Mouse (Mus musculus): ENCODE measurements around the gene Rusc1. TPM values are rescaled to one million over a fixed set of nuclear protein-coding genes. Genes with fewer than 3 reads are reported as not detected.

The Rusc1 gene
- 38.4 and 40.5 TPM in 2 replicates for polyA plus RNA-seq (2015; fragmentation: Nextera tagmentation; extraction: Ambion mirVana)

- Histone ChIP-seq H3K4me3 (peak within 1 kb of the TSS; percentile 61), H3K36me3 (ENCODE audit: poor library complexity, severe bottlenecking) (peaks cover 50% of the 10 kb centered on the region), H3K4me2 (peak within 1 kb of the TSS; percentile 93), H3K4me1 (peaks cover 45% of the 10 kb centered on the region), H3K27ac (peak within 1 kb of the TSS; percentile 54; the same call in 1 of the 2 replicates), H3K9me3 (replicated peaks) (no peaks in the 10 kb centered on the region), H3K27me3 (peaks cover 21% of the 10 kb centered on the region), H3K9ac (peak within 1 kb of the TSS; percentile 85)
- ATAC-seq = peak; percentile 84
- WGBS = 2% methylated on average over 18 of the region's 18 CpGs
Observed at GRCm38 (mm10) chr3:89093175-89093574, at the start of gene Rusc1. Gene Rusc1 (minus strand): TSS chr3:89093311.

GRCm38 (mm10) chr3:89136365-89136764 lies 43.3 kb upstream of the Rusc1 start:
- 42% methylated on average over 9 of the region's 9 CpGs for WGBS

GRCm38 (mm10) chr3:89135958-89136357 lies 42.8 kb upstream of the Rusc1 start, which contains the start of gene Pklr:
Gene Pklr (plus strand): TSS chr3:89136142.
- H3K27me3 ChIP-seq = no peaks in the 10 kb centered on the region
- no peaks in the 10 kb centered on the region for H3K36me3 ChIP-seq (ENCODE audit: poor library complexity, severe bottlenecking)
- no peak within 1 kb of the TSS for H3K9ac ChIP-seq
- no peak within 1 kb of the TSS for H3K4me2 ChIP-seq
- no peak within 1 kb of the TSS for H3K4me3 ChIP-seq
- WGBS = 53% methylated on average over 3 of the region's 3 CpGs
- H3K4me1 ChIP-seq = peaks cover 6% of the 10 kb centered on the region
- no peaks in the 10 kb centered on the region for H3K9me3 ChIP-seq (replicated peaks)
- ATAC-seq = no peak
- no peak within 1 kb of the TSS for H3K27ac ChIP-seq

More at GRCm38 (mm10) chr3:89136365-89136764, 43.3 kb upstream of the Rusc1 start:
- H3K4me2 ChIP-seq = no peak overlapping the region
- ATAC-seq = no peak
- H3K9me3 ChIP-seq (replicated peaks) = no peaks in the 10 kb centered on the region
- peaks cover 6% of the 10 kb centered on the region for H3K4me1 ChIP-seq
- no peaks in the 10 kb centered on the region for H3K27me3 ChIP-seq
- no peak overlapping the region for H3K4me3 ChIP-seq
- no peak overlapping the region for H3K27ac ChIP-seq
- no peak overlapping the region for H3K9ac ChIP-seq
- no peaks in the 10 kb centered on the region for H3K36me3 ChIP-seq (ENCODE audit: poor library complexity, severe bottlenecking)

- WGBS = 95% methylated on average over 1 of the region's 1 CpGs
- no peak for ATAC-seq
- peaks cover 6% of the 10 kb centered on the region for H3K4me1 ChIP-seq
- no peak overlapping the region for H3K4me3 ChIP-seq
- H3K27ac ChIP-seq = no peak overlapping the region
- H3K27me3 ChIP-seq = no peaks in the 10 kb centered on the region
- no peak overlapping the region for H3K4me2 ChIP-seq
- H3K9me3 ChIP-seq (replicated peaks) = no peaks in the 10 kb centered on the region
- H3K36me3 ChIP-seq (ENCODE audit: poor library complexity, severe bottlenecking) = no peaks in the 10 kb centered on the region
- no peak overlapping the region for H3K9ac ChIP-seq
Observed at GRCm38 (mm10) chr3:89133752-89134151, 40.6 kb upstream of the Rusc1 start.

GRCm38 (mm10) chr3:89133063-89133450 lies 39.9 kb upstream of the Rusc1 start:
- Histone ChIP-seq H3K9me3 (replicated peaks) (no peaks in the 10 kb centered on the region), H3K27me3 (no peaks in the 10 kb centered on the region), H3K27ac (no peak overlapping the region), H3K36me3 (ENCODE audit: poor library complexity, severe bottlenecking) (no peaks in the 10 kb centered on the region), H3K4me3 (no peak overlapping the region), H3K4me1 (peaks cover 6% of the 10 kb centered on the region), H3K4me2 (no peak overlapping the region), H3K9ac (no peak overlapping the region)
- 83% methylated on average over 7 of the region's 7 CpGs for WGBS
- no peak for ATAC-seq

GRCm38 (mm10) chr3:89132285-89133062 lies 39.4 kb upstream of the Rusc1 start:
- Histone ChIP-seq H3K4me1 (peaks cover 6% of the 10 kb centered on the region), H3K9ac (peak overlapping the region; percentile 57), H3K4me2 (peak overlapping the region; percentile 63), H3K27ac (no peak overlapping the region), H3K36me3 (ENCODE audit: poor library complexity, severe bottlenecking) (no peaks in the 10 kb centered on the region), H3K4me3 (peak overlapping the region; percentile 32), H3K9me3 (replicated peaks) (no peaks in the 10 kb centered on the region), H3K27me3 (no peaks in the 10 kb centered on the region)
- 0 out of 2 replicates have a peak, but pooled peaks have one; percentile 58 for ATAC-seq
- WGBS = 15% methylated on average over 29 of the region's 30 CpGs

- Histone ChIP-seq H3K4me3 (peak overlapping the region; percentile 32; the same call in 1 of the 2 replicates), H3K27ac (no peak overlapping the region), H3K27me3 (no peaks in the 10 kb centered on the region), H3K4me2 (peak overlapping the region; percentile 63), H3K9me3 (replicated peaks) (no peaks in the 10 kb centered on the region), H3K36me3 (ENCODE audit: poor library complexity, severe bottlenecking) (no peaks in the 10 kb centered on the region), H3K4me1 (peaks cover 6% of the 10 kb centered on the region), H3K9ac (no peak overlapping the region)
- WGBS = 30% methylated on average over 4 of the region's 4 CpGs
- no peak for ATAC-seq
Observed at GRCm38 (mm10) chr3:89131816-89132215, 38.7 kb upstream of the Rusc1 start.

- no peaks in the 10 kb centered on the region for H3K36me3 ChIP-seq (ENCODE audit: poor library complexity, severe bottlenecking)
- no peaks in the 10 kb centered on the region for H3K27me3 ChIP-seq
- H3K4me2 ChIP-seq = no peak overlapping the region
- no peaks in the 10 kb centered on the region for H3K9me3 ChIP-seq (replicated peaks)
- H3K27ac ChIP-seq = no peak overlapping the region
- peaks cover 6% of the 10 kb centered on the region for H3K4me1 ChIP-seq
- ATAC-seq = no peak
- no peak overlapping the region for H3K4me3 ChIP-seq
- WGBS = 96% methylated on average over 3 of the region's 3 CpGs
- H3K9ac ChIP-seq = no peak overlapping the region
Observed at GRCm38 (mm10) chr3:89129908-89130307, 36.8 kb upstream of the Rusc1 start.

GRCm38 (mm10) chr3:89125981-89126380 lies 32.9 kb upstream of the Rusc1 start:
- Histone ChIP-seq H3K27ac (no peak overlapping the region), H3K27me3 (no peaks in the 10 kb centered on the region), H3K9ac (no peak overlapping the region), H3K9me3 (replicated peaks) (no peaks in the 10 kb centered on the region), H3K4me1 (no peaks in the 10 kb centered on the region), H3K4me2 (no peak overlapping the region), H3K4me3 (no peak overlapping the region), H3K36me3 (ENCODE audit: poor library complexity, severe bottlenecking) (no peaks in the 10 kb centered on the region)
- ATAC-seq = no peak
- WGBS = 86% methylated on average over 3 of the region's 3 CpGs

- no peaks in the 10 kb centered on the region for H3K36me3 ChIP-seq (ENCODE audit: poor library complexity, severe bottlenecking)
- no peaks in the 10 kb centered on the region for H3K27me3 ChIP-seq
- 81% methylated on average over 3 of the region's 3 CpGs for WGBS
- H3K9me3 ChIP-seq (replicated peaks) = no peaks in the 10 kb centered on the region
- no peak overlapping the region for H3K4me2 ChIP-seq
- H3K9ac ChIP-seq = no peak overlapping the region
- ATAC-seq = no peak
- H3K27ac ChIP-seq = no peak overlapping the region
- H3K4me1 ChIP-seq = no peaks in the 10 kb centered on the region
- H3K4me3 ChIP-seq = no peak overlapping the region
Observed at GRCm38 (mm10) chr3:89124241-89124640, 31.1 kb upstream of the Rusc1 start.

GRCm38 (mm10) chr3:89123313-89123712 lies 30.2 kb upstream of the Rusc1 start:
- no peak for ATAC-seq
- H3K27me3 ChIP-seq = no peaks in the 10 kb centered on the region
- 87% methylated on average over 2 of the region's 2 CpGs for WGBS

GRCm38 (mm10) chr3:89115522-89115921 lies 22.4 kb upstream of the Rusc1 start:
- H3K9ac ChIP-seq = no peak overlapping the region
- no peak overlapping the region for H3K4me2 ChIP-seq
- WGBS = 12% methylated on average over 2 of the region's 2 CpGs
- H3K9me3 ChIP-seq (replicated peaks) = no peaks in the 10 kb centered on the region
- H3K4me3 ChIP-seq = no peak overlapping the region
- no peaks in the 10 kb centered on the region for H3K4me1 ChIP-seq
- no peaks in the 10 kb centered on the region for H3K36me3 ChIP-seq (ENCODE audit: poor library complexity, severe bottlenecking)
- H3K27me3 ChIP-seq = no peaks in the 10 kb centered on the region
- no peak for ATAC-seq
- no peak overlapping the region for H3K27ac ChIP-seq

More at GRCm38 (mm10) chr3:89123313-89123712, 30.2 kb upstream of the Rusc1 start:
- no peaks in the 10 kb centered on the region for H3K9me3 ChIP-seq (replicated peaks)
- no peaks in the 10 kb centered on the region for H3K4me1 ChIP-seq
- no peak overlapping the region for H3K4me2 ChIP-seq
- no peak overlapping the region for H3K9ac ChIP-seq
- no peak overlapping the region for H3K27ac ChIP-seq
- no peaks in the 10 kb centered on the region for H3K36me3 ChIP-seq (ENCODE audit: poor library complexity, severe bottlenecking)
- no peak overlapping the region for H3K4me3 ChIP-seq

Measured in forebrain, embryonic 13.5 days (tissue).